Mouse (Mus musculus) olfactory bulb, adult 2 months (tissue): ENCODE data around the gene Tldc2. TPM values are rescaled to one million over a fixed set of nuclear protein-coding genes. Genes with fewer than 3 reads are reported as not detected.

ENCODE experiments used
- H3K27ac ChIP-seq: fragments of 200-500 bp; 2 replicates; pipeline ENCODE4 v1.5.1; 2012; ENCODE audit warnings: low read depth, low read length; ENCODE audit not compliant: insufficient read depth
- H3K4me1 ChIP-seq: fragments of 200-500 bp; 2 replicates; pipeline ENCODE4 v1.6.1; 2012; ENCODE audit warnings: low read length; ENCODE audit not compliant: control insufficient read depth, insufficient read depth
- H3K4me3 ChIP-seq: fragments of 200-500 bp; 2 replicates; pipeline ENCODE4 v1.5.1; 2012; ENCODE audit warnings: mild to moderate bottlenecking, low read depth, low read length, moderate library complexity; ENCODE audit not compliant: insufficient read depth
- CTCF ChIP-seq: fragments of 200-500 bp; IDR thresholded peaks from 2 replicates; pipeline ENCODE4 v1.5.1; 2012; ENCODE audit warnings: low read depth, mild to moderate bottlenecking, low read length, moderate library complexity; ENCODE audit not compliant: insufficient read depth
- POLR2A ChIP-seq: fragments of 200-500 bp; IDR thresholded peaks from 2 replicates; pipeline ENCODE4 v1.6.1; 2012; ENCODE audit warnings: mild to moderate bottlenecking, low read depth, low read length, moderate library complexity; ENCODE audit not compliant: insufficient read depth
- WGBS: fragments of 180-500 bp; shearing (Covaris S2); methylation state at CpG from one replicate; pipeline ENCODE4 v1.1.7; 2018; 5-methylcytosine and 5-hydroxymethylcytosine counted together
- polyA plus RNA-seq: library from polyadenylated mRNA; stranded (reverse); fragments of >200 nt; gene quantifications from 2 replicates; pipeline ENCODE4 v1.2.4, GENCODE M21; 2012; ENCODE audit warnings: low replicate concordance; ENCODE audit not compliant: missing spikeins, insufficient read depth, insufficient read length

Gene Tldc2
- polyA plus RNA-seq: not detected in 2 replicates

DNA sequence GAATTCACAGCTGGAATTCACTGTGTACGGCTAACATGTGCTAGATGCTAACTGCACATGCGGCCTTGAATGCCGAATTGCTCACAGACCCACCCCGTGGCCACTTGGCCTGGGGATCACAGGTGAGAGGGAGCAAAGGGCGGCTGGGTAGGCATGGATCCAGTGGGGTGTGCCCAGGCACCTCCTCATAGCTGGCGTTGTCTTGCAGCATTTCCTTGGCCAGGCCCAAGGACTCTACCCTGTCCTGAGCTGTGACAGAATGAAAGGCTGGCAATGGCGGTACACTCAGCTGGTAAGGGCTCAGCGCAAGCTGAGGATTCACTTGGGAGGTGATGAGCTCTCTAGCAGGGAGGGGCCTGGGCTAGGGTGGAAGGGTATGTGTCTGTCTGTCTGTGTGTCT is at the start of gene Tldc2:
Gene Tldc2, plus strand, starts transcription at position 260 of the 400 bp plus-strand sequence.
- WGBS: 90% methylated on average over 8 of the region's 8 CpGs
- H3K4me1 ChIP-seq: peaks cover 31% of the 10 kb centered on the region
- no peak within 1 kb of the TSS for H3K4me3 ChIP-seq
- no peak within 1 kb of the TSS for H3K27ac ChIP-seq
- TF ChIP-seq POLR2A (no peak), CTCF (no peak)

DNA sequence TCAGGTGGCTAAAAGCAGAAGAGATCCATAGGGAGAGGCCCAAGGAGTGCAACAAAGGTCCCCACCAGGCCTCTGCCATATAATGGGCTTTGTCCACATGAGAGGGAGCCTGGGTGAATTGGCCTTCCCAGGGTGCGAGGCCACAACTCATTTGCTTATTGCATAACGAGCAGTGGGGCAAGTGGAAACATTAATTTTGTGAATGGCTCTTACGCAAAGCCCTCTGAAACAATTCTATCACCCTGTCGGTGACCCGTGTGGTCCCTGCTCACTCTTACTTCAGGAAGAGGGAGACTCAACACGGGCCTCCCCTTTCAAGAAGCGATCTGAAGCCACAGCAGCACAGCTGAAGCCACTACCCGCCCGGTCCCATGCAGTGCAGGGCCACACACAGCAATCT is 49.6 kb upstream of the Tldc2 start:
- Histone ChIP-seq H3K4me1 (peaks cover 19% of the 10 kb centered on the region), H3K27ac (no peak overlapping the region)
- 64% methylated on average over 9 of the region's 9 CpGs for WGBS

DNA sequence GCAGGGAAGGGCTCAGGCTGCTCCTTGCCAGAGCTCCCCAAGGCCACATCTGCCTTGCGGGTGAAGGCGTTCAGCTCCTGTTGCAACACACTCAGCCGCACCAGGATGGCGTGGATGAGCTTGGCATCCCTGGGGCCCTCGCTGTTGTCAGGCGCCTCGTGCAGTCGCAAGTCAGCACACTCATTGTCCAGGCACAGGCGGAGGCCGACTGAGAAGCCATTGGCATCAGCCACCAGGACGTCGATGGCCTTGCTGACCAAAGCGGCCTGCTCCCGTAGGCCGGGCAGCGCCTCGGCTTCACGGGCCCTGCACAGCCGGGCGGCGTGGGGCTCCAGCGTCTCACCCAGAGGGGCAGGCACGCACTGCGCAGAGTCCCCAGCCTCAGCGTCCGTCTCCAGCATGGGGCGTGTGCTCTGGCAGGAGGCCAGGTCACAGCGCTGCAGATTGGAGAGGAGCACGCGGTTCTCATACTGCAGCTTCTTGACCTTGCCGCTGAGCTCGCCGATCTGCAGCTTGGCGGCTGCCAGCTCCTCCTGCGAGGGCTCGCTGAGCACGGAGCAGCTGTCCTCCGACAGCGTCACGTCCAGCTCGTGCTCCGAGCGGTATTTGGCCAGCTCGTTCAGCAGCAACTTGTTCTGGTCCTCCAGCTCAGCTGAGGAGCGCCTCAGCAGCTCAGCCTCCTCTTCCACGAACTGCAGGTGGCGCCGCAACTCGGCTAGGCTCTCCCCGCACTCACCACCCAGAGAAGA is 46.8 kb upstream of the Tldc2 start:
- Histone ChIP-seq H3K27ac (no peak overlapping the region), H3K4me3 (no peak overlapping the region), H3K4me1 (peaks cover 24% of the 10 kb centered on the region)
- TF ChIP-seq CTCF: no peak
- TF ChIP-seq POLR2A: no peak
- WGBS: 64% methylated on average over 50 of the region's 50 CpGs

More for the DNA sequence above, 49.6 kb upstream of the Tldc2 start:
- no peak for TF ChIP-seq POLR2A
- TF ChIP-seq CTCF: no peak
- H3K4me3 ChIP-seq: no peak overlapping the region

DNA sequence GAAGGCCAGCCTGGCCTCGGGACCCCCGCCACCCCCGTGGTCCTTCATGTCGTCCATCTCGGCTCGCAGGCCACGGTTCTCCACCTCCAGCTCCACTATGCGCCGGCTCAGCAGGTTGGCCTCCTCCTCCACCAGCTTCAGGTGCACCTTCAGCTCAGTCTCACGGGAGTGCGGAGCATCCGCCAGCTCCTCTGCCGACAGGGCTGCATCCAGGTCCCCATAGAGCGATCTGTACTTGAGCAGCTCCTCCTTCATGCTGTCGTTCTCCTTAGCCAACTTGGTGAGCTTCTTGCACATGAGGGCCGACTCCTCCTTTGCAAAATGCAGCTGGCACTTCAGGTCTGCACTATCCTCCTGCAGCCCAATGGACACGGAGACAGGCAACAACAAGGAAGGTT is 46.2 kb upstream of the Tldc2 start:
- no peak overlapping the region for H3K27ac ChIP-seq
- TF ChIP-seq POLR2A (no peak), CTCF (peak; percentile 8; the same call in 1 of the 2 replicates)
- WGBS: 72% methylated on average over 17 of the region's 17 CpGs
- H3K4me3 ChIP-seq: no peak overlapping the region
- peaks cover 23% of the 10 kb centered on the region for H3K4me1 ChIP-seq

DNA sequence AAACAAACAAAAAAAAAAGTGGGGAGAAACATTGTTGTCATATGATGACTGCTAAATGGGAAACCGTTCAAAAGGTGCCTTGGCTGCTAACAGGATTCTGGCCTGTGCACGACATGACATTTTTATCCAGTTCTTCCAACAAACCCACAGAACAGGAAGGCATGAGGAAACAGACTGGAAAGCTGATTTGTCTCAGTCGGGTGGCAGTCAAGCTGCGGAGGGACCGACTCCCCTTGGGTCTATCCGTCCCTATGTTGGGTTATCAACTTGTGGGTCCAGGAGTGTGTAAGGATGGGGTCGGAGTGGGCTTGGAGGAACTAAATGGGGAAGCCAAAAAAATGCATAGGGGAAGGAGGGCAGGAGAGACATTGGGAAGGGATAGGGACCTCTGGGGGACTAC is 45.4 kb upstream of the Tldc2 start:
- no peak for TF ChIP-seq CTCF
- no peak for TF ChIP-seq POLR2A
- no peak overlapping the region for H3K27ac ChIP-seq
- WGBS: 86% methylated on average over 7 of the region's 7 CpGs

DNA sequence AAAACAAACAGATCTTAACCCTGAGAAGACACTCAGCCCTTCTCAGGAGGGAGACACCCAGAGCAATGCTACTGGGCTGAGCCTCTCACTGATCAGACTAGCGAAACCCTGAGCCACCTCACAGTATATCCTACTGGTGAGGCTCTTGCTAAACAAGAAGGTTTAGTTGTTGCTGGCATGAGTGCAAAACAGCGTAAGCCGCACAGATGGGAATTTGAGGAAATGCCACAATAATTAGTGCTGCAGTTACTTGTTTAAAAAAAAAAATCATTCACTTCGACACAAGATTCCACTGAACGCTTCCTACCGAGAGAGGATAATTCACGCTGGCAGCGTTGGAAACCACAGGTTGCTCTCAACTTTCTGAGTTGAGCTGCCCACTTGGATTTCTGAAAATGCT is 43.3 kb upstream of the Tldc2 start:
- WGBS: 43% methylated on average over 8 of the region's 8 CpGs

More for the DNA sequence above, 45.4 kb upstream of the Tldc2 start:
- Histone ChIP-seq H3K4me3 (no peak overlapping the region), H3K4me1 (peaks cover 21% of the 10 kb centered on the region)

DNA sequence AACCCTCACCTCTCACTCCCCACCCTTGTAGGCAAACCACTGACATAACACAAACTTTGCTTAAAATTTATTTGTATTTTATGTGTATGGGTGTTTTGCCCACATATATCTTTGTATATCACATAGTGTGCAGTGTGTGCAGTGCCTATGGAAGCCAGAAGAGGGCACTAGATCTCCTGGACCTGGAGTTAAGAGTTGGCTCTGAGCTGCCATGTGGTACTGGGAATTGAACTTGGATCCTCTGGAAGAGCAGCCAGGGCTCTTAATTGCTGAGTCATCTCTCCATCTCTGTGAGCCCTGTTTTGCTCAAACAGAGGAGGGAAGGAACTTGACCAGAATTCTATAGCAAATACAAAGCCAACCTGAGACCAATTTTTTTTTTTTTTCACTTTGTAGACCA is 42.9 kb upstream of the Tldc2 start:
- H3K4me3 ChIP-seq: no peak overlapping the region
- no peak overlapping the region for H3K27ac ChIP-seq
- TF ChIP-seq POLR2A: no peak
- H3K4me1 ChIP-seq: peaks cover 38% of the 10 kb centered on the region

More for the DNA sequence above, 43.3 kb upstream of the Tldc2 start:
- TF ChIP-seq POLR2A: no peak
- TF ChIP-seq CTCF: no peak
- Histone ChIP-seq H3K4me1 (peaks cover 33% of the 10 kb centered on the region), H3K27ac (no peak overlapping the region), H3K4me3 (no peak overlapping the region)

DNA sequence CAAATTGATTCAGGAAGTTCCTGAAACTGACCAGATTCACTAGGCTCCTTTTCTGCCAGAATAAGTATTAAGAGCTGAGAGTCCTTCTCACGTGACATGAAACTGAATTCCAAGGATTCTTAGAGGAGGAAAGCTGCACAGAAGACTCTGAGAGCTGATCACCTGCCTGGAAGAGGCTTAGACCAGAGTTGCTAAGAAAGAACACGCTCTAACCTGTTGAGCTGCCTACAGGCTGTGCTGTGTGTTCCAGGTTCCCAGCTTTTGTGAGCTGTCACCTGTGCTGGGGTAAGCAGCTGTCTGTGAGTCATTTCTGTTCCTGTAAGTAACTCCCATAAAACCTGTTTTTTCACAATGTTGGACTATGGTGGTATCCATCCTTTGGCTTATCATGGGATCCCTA is 40.9 kb upstream of the Tldc2 start:
- WGBS: 96% methylated on average over 2 of the region's 2 CpGs
- H3K4me1 ChIP-seq: peaks cover 35% of the 10 kb centered on the region
- no peak overlapping the region for H3K27ac ChIP-seq
- no peak overlapping the region for H3K4me3 ChIP-seq
- no peak for TF ChIP-seq CTCF
- no peak for TF ChIP-seq POLR2A

DNA sequence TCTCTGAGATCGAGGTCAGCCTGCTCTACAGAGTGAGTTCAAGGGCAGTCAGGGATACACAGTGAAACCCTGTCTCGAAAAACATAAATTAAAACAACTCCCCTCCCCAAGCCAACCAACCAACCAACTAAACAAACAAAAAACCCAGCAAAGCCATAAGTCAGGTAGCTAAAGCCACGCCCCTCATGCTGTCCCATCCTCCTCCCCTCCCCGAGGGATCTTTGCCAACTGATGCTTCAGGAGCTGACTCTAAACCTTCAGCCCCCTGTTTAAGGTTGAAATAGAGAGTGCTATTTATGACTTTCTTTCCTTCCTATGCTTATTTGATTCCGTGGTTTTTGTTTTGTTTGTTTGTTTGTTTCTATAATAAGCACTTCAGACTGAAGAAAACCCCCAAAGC is 39.9 kb upstream of the Tldc2 start:
- Histone ChIP-seq H3K4me3 (no peak overlapping the region), H3K4me1 (peaks cover 41% of the 10 kb centered on the region), H3K27ac (no peak overlapping the region)
- 57% methylated on average over 5 of the region's 5 CpGs for WGBS
- TF ChIP-seq CTCF: no peak
- TF ChIP-seq POLR2A: no peak
